Mouse (Mus musculus) T-helper 17 cell (primary cell): ENCODE results near the gene Xrn1.
"Not testable (repeated sequence)": the region's sequence is repeated elsewhere in the genome, so short reads cannot be mapped to it uniquely, and the experiment has no call there.

Source experiments
- in situ Hi-C, 2 experiments: fragments of 300-600 bp; cut with MboI, MseI; formaldehyde crosslinking; loops; 1 replicate in 1 of 2; 2 replicates in 1 of 2; pipeline ENCODE4 v1.15.1; 2025; ENCODE audit warnings: high pct_unique_total_duplicates in 2 of 2

The Xrn1 gene

DNA sequence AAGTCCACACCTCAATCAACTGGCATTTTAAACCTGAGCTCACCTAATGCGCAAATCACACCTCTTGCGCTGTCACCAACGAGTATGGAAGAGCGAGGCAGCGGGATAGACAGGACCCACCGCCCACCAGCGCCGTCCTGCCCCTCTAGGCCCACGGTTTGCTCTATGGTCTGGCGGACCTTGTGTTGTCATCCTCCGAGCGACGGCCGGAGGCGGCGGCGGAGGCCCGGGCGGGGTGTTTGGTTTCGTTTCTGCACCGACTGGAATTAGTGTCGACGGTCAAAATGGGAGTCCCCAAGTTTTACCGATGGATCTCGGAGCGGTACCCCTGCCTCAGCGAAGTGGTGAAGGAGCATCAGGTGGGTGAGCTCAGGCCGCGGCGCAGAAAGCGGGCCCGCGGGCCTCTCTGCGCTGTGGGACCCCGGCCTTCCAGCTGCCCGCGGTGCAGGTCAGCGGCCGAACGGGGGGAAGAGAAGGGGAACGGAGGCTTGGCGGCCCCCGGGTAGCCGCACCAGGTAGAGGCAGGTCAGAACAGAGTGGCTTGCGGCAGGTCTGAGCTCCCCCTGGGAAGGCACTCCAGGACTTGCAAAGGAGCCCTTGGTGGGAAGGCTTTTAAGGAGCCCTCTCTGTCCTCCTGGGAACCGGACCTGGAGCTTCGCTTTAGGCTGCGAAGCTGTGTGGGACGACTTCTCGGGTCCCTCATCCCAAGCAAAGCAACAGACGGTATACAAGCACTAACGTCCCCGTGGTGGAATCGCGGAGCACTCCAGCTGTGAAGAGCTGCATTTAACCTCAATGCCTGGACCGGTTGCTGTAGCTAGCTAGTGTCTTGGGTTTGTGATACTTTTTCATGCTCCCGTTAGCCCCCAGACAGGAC lies at the start of gene Xrn1:
Gene Xrn1, plus strand, starts transcription at position 176 of the 877 bp plus-strand sequence.
- in situ Hi-C loops = no loop called here

DNA sequence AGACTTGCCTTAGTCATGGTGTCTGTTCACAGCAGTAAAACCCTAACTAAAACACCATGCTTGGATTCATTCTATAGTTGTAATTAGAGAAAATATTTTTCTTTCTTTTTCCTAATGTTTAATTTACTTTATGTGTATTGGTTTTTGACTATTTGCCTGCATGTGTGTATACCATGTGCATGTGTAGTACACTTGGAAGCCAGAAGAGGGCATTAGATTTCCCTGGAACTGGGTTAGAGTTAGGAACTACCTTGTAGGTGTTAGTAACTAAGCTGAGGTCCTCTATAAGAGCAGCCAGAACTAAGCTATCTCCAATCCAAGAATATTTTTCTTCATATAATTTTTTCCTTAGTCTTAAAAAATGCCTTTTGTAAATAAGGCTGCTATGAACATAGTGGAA lies 21.7 kb upstream of the Xrn1 start:
- in situ Hi-C loops = no loop called here

DNA sequence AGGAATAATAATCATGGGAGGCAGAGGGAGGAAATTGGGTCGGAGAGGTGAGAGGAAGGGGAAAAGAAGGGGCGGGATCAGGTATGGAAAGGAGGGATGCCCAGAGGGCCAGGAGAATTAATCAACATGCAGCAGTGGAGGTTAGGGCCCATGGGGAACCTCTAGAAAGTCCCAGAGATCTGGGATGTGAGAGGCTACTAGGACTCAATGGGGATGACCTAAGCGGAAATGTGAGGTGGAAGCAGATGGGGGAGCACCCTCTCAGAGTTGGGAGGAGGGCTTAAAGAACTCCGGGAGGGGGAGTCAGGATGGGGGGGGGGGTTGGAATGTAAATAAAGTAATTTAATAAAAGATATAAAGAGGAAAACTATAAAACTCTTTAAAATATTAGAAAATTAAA lies 902 bp upstream of the Xrn1 start:
- in situ Hi-C loops = no loop called here

DNA sequence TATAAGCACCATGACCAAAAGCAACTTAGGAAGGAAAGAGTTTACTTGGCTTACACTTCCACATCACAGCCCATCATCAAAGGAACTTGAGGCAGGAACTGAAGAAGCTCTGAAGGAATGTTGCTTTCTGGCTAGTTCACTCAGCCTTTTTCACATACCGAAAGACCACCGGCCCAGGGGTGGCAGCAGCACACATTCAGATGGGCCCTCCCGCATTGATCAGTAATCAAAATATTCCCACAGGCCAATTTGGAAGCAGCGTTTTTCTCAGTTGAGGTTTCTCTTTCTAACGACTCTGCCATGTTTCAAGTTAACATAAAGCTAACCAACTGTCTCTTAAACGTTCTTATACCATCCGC lies 355 bp upstream of the Xrn1 start:
- in situ Hi-C loops = no loop called here

DNA sequence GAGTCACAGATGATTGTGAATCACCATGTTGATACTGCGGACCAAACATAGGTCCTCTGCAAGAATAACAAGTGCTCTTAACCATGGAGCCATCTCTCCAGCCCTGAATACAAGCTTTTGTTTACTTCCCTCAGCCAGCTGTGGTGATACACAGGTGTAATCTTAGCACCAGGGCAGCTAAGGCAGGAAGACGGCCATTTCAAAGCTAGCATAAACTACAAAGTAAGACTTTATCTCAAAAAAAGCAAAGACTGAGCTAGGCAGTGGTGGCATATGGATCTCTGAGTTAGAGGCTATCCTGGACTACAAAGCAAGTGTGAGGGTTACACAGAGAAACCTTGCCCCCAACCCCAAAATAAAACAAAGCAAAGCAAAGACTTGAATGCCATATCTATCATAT lies 3.1 kb downstream of the Xrn1 start:
- in situ Hi-C loops = no loop called here

DNA sequence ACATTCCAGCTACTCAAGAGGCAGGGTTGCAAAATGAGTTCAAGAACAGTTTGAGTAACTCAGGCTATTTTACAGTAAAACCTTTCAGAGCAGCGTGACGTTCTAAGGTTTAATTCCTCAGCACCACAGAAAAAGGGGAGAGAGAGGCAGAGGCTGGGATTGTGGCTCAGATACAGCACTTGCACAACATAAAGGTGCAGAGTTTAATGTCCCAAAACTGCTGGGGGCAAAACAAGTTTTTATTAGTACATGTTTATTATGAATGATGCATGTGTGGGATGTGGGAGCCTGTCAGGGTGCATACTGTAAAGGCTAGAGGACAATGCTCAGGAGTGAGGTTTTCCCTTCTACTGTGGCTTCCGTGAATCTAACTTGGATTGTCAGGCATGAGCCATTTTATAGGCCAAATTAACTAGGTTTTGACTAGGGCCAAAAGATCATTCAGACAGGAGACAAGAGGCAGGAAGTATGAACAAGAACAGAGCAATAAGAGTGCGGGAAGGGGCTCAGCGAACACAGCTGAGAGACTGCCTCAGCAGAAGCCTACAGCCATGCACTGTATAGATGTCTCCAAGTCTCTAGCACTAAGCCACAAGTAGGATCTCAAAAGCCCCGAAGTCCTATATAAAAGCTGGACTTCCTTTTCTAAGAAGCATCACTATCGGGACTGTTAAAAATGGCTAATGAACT lies 3.6 kb downstream of the Xrn1 start:
- in situ Hi-C loops = no loop called here

DNA sequence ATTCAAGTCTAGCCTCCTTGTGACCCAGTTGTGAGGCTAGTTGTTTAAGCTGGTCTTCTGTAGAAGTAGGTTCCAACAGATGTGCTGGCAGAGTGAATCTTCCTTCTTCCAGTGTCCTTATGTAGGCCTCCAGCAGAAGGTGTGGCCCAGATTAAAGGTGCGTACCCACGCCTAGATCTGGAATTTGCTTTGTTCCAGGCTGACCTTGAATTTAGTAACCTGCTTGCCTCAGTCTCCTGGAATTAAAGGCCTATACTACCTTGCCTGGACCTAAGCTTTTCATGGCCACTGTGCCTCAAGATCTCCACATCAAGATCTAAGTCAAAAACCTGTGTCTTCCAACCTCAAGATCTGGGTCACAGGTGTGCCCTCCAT lies 4.2 kb downstream of the Xrn1 start:
- in situ Hi-C loops = not testable (repeated sequence)

DNA sequence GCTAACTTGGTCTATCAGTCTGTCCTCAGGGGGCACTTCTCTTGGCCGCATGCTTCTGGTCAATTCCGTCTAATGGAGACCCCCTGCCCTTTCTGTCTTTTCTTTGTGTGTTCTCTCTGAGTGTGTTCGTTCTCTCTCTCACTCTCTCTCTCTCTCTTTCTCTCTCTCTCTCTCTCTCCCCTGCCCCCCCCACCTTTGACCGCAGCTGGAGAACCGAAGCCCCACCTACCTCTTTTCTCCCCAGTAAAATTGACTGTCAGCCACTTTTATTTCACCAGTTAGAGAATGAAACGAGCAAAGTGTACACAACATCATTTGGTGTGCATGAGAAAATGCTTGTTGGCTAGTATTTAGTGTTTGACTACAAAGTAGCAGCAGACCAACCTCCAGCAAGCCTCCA lies 4.7 kb downstream of the Xrn1 start:
- in situ Hi-C loops = no loop called here

DNA sequence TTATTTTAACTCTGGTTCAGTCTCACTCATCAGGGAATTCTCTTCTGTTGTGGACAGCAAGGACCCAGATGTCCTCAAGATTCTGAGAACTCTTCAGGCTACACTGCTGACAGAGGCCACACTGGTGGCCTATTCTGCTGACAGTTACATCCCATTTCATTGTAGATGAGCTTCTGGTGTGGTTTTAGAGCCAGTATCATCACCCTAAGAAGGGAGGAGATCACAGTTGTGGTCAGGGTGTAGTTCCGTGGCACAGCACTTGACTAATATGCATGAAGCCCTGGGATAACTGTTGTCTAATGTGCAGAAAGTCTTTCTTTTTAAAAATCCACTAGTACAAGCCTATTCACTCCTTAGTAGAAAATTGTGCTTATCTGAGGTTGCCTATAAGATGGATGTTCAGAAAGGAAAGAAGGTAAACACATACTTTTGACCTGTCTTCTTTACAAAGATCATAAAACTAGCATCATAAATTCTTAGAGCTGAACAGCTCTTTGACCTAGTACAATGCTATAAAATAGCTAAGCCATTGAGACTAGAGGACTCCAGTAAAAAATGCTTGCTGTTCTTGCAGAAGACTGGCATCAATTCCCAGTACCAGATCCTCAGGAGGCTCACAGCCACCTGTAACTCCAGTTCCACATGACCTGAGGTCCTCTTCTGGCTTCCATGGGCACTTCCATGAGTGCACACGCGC lies 5.3 kb downstream of the Xrn1 start:
- in situ Hi-C loops = no loop called here

DNA sequence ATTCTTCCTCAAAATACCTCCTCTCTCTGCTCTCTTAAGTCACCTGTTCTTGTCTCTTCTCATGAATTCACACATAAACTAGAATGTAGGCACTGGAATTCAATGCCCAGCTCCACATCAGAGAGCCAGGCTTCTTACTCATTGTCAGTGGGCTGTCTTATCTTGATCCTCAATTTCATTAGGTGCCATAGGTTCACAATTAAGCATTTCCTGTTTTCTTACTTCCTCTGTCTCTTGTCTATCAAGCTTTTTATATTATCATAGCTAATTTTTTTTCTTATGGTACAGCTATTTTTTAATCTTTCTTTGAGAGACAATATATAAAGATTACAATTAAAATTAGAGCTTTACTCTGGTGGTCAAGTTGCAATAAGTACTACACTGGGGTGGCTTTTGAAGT lies 6.5 kb downstream of the Xrn1 start:
- in situ Hi-C loops = no loop called here

DNA sequence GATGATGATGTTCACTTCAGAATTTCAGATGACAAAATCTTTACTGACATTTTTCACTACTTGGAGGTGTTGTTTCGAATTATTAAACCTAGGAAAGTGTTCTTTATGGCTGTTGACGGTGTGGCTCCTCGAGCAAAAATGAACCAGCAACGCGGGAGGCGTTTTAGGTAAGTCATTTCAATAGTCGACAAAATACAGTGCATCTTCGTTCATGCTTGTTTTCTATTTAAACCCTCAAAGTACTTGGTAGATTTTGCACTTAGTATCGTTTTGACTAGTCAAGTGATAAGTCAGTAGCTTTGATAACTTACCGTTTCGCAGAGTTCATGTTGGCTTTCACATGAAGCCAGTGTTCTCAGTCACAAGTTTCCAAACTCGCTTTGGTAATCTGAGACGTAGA lies 9.5 kb downstream of the Xrn1 start:
- in situ Hi-C loops = no loop called here

DNA sequence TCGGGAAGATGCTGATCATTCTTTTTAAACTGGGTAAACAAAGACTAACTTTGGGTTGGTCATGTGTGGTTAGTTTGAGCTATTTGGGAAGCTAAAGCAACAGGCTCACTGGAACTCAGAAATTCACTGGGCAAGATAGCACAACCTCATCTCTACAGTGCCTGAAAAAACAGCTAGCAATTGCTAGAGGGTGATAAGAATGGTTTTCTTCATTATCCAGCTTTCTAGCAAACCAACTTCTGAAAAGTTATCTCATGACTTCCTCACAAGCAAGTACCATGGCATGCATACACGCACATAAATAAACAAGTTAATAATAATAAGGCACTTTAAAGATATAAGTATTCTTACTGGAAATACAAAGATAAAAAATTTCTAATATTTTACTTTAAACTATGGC lies 23.7 kb downstream of the Xrn1 start:
- in situ Hi-C loops = no loop called here

DNA sequence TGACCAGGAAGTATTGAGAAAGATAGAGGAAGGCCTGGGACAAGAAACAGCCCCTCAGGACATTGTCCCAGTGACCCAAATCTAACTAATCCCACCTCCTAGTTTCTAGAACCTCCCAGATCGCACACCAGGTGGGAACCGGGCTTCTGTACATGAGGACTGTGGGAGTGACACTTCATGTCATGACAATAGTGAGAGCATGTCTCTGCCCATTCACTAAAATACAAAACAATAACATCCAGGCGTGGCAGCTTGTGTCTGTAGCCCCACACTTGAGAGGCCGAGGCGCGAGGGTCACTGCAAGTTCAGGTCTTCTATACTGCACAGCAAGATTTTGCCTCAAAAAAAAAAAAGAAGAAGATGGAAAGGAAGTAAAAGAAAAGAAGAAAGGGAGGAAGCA lies 25.3 kb downstream of the Xrn1 start:
- in situ Hi-C loops = no loop called here

DNA sequence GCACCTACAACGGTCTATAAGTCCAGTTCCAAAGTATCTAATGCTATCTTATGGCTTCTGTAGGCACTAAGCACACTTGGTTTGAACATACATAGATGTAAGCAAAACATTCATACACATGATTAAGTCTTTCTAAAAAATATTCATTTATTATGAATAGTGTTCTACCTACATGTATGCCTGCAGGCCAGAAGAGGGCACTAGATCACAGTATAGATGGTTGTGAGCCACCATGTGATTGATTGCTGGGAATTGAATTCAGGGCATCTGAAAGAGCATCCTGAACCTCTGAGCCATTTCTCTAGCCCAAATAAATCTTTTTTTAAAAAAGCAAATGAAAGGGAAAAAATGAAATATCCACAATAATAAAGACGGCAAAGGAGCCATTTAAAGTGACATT lies 37.7 kb downstream of the Xrn1 start:
- in situ Hi-C loops = no loop called here

DNA sequence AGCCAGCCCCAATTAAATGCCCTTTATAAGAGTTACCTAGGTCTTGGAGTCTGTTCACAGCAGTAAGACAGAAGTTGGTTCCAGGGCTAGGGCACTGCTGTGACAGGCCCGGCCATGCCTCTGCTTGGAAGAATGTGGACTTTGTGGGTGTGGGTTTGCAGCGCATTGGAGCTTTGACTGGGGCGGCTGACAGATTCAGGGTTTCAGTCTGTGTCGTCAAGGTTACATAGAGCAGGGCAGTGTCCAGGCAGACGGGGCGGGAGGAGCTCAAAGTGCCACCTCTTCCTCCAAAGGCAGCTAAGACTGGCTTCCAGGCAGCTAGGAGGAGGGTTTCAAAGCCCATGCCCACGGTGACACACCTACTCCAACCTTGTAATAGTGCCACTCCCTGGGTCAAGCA lies 49.9 kb downstream of the Xrn1 start:
- in situ Hi-C loops = no loop called here

DNA sequence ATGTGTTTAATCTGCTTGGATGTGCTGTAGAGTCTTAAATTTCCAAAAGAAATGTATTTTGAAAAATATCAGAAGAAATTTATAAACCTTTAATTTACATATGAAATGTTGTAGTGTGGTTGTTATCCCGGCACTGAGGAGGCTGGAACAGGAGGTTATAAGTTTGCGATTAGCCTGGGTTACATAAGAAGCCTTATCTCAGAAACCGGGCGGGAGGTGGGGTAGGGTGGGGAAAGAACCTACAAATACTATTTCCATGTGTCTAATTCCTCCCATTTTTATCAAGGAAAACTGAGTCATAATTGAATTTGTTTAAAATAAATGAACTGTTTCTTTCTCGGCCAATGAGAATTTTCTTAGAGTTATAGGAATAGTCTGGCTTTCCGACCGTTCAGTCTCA lies 56.1 kb downstream of the Xrn1 start:
- in situ Hi-C loops = no loop called here

DNA sequence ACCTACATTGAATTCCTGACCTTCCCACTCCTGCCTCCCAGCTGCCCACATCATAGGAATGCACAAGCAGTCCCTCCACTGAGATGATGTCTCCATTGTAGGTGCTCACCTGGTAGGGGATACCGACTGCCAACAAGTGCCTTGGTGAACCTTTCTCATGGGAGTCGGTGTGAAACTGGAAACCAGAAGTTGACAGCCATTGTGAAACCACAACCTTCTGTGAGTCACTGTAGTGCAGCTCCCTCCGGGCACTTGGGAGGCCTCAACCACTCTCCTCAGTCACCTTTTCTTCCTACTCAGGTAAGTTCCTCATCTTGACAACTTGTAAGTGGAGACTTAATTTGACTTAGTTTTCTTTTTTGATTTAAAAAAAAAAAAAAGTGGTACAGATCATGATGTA lies 69.4 kb downstream of the Xrn1 start:
- in situ Hi-C loops = no loop called here

DNA sequence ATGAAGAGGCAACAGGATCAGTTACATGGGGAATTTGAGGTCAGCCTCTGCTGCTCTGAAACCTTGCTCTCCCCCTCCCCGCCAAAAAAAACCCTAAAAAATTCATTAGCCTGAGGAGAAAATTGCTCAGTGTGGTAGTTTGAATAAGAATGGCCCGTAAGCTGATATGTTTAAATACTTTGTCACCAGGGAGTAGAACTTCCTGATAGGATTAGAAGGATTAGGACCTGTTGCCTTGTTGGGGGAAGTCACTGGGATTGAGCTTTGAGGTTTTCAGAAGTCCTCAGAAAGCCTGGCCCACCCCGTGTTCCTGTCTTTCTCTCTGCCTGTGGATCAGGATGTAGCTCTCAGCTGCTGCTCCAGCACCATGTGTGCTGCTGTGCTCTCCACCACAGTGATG lies 73.4 kb downstream of the Xrn1 start:
- in situ Hi-C loops = no loop called here

DNA sequence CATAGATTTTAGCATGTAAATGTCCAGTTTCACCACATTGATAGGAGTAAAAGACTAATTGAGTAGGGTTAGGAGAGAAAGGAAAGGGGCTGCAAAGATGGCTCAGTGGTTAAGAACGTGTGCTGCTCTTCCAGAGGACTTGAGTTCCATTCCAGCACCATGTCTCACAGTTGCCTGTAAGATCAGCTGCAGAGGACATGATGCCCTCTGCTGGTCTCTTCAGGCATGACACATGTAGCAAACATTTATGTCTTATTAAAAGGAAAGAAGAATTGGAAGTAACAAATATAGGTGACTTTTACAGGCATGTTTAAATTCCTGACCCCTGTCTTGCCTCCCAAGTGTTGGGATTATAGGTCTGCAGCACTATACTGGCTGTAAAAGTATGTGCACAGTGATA lies 74.3 kb downstream of the Xrn1 start:
- in situ Hi-C loops = no loop called here

DNA sequence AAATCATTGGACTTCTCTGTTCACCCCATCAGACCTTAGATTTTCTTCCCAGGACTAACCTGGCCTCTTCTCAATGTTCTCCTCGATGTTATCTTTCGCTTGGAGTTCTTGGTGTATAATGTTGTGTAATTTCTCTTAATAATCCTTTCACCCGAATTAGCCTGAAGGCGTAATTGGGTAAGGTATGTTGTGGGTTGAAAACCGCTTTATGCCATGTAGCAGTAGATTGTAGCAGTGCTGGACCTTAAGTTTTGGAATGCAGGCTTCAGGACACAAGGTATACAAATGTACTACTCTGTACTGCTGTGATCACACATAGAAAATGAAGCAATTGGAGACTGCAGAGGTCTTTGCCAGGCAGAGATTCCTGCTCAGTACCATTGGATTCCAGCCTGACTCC lies 75.3 kb downstream of the Xrn1 start:
- in situ Hi-C loops = no loop called here

DNA sequence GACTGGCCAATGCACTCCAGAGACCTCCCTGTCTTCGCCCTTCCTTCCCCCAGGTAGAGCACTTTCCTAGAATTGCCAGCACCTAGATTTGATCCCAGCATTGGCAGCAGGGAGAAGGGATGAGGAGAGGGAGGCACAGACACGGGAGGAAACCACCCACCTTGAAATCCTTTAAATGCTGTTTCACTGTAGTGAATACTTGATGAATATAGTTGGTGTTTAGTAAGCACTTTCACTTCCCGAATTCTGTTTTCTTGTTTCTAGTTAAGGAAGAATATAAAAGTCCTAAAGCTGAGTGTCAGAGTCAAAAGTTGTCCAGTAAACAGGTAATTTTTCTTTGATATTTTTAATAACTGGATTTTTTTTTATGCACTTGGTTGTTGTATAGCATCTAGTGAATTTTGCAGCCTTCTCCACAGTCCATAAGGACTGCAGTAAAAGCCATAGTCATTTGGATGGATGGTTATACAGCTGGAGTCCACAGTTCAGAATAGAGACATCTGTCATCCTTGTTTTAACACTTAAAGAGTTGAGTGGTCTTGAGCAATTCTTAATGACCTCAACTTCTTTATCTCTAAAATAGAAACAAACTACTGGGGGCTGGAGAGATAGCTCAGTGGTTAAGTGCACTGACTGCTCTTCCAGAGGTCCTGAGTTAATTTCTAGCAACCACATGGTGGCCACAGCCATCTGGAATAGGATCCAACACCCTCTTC lies 81.0 kb downstream of the Xrn1 start:
- in situ Hi-C loops = no loop called here

DNA sequence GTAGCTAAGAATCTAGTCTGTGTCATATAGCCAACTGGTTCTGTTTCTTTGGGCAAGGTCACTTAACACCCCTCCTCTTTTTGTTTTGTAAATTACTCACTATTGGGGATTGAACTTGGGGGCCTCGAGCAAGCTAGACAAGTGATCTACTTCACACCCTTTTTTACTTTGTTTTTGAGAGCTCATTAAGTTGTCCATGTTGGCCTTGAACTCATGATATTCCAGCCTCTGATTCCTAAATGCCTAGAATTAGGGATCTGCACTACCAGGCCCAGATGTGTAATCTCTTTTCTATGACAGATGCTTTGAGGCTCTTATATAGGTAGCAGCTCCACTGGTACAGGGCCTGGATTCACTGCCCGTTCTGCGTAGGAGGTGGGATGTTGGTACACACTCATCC lies 89.7 kb downstream of the Xrn1 start:
- in situ Hi-C loops = no loop called here
